Mouse (Mus musculus): ENCODE measurements around the gene Tmem127.
"Not testable (repeated sequence)": the region's sequence is repeated elsewhere in the genome, so short reads cannot be mapped to it uniquely, and the experiment has no call there.

Gene Tmem127

DNA sequence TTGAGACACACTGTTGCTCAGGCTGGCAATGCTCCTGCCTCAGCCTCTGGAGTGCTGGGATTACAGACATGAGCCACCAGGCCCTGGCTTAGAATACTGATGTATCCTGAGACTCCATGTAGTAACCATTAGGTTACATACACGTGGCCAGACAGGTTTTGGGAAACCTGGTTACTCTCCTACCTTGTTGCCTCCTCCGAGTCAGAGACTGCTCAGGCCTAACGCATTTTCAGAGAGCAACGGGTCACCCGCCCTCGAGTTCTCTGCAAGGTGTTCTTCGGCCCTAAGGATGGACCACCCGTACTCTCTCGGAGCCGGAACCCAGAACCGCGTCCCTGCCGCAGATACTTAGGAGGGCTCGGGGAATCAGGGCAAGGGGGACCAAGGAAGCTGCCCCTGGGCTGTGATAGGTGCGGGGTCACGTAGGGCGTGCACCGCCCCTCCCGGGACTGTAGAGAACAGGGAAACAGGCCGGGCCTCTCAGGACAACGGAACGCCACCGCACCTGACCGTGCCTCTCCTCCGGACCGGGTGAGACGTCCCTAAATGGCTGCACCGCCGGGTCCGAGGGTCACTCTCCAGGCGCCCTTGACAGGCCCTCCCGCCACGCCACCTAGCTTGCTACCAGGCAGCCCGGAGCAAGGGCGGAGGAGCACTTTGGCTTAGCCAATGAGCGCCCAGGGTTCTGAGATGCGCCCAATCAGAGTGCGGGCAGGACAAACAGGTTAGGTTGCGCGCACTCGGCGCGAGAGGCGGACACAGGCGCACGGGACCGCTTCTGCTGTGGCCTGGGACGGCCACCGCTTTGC, 22.0 kb downstream of the Tmem127 start, which contains the start of gene Stard7:
TSS of gene Stard7 (plus strand) at position 728 of the 809 bp plus-strand sequence.
- peak; percentile 96 to 98 for DNase-seq

DNA sequence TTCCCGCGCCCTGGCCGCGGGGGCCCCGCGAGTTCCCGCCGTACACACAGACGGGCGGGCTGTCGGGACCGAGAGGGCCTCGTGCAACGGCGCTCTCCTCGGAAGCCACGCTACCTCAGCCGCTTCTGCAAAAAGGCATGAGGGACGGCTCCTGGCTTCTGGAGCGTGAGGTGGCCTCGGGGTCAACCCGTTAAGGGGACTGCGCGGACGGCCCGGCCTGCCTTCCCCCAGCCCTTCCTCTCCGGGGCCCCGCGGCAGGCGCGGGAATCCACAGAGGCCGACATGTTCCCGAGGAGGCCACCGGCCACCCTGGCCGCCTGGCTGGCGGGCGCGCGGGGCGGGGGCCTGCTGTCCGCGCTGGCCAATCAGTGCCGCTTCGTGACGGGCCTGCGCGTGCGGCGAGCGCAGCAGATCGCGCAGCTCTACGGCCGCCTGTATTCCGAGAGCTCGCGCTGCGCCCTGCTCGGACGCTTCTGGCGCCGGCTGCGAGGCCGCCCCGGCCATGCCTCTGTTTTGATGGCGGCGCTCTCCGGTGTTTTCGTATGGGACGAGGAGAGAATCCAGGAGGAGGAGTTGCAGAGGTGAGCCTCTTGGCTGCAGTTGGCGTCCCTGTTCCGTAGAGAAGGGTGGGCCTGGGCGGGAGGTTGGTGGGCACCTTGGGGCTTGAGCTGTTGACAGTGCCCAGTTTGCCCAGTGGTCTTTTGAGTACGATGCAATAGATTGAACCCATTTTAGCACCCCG, 22.8 kb downstream of the Tmem127 start:
- peak; percentile 87 to 94 for DNase-seq

DNA sequence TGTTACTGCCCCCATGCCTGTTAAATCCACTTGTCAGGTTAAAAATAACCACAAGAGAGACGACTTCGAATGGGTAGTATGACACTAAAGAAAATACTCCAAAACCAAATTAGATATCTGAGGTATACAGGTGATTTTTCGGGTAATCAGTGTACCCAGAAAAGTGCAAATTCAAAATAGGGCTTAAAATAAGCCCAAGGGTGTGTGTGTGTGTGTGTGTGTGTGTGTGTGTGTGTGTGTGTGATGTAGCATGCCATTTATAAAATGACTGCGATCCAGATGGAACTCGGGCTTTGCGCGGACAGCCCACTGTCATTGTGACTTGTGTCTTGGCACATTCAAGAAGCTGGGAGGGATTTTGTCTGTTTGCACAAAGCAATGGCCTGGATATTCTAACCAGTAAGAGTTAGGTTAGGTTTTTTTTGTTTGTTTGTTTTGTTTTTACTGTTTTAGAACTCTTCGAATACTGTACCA, 23.4 kb downstream of the Tmem127 start:
- peak in 1 of 2 experiments; percentile 42 for DNase-seq

DNA sequence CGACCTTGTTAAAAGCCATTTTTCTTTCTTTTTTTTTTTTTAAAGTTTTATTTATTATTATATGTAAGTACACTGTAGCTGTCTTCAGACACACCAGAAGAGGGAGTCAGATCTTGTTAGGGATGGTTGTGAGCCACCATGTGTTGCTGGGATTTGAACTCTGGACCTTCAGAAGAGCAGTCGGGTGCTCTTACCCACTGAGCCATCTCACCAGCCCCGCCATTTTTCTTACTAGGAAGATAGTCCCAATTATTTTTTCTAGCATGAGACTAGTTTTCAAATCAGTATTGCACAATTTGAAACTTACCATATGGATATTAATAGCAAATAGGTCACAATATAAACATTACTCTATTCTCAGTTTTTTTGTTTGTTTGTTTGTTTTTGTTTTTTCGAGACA, 24.3 kb downstream of the Tmem127 start:
- DNase-seq, result not testable (repeated sequence)

DNA sequence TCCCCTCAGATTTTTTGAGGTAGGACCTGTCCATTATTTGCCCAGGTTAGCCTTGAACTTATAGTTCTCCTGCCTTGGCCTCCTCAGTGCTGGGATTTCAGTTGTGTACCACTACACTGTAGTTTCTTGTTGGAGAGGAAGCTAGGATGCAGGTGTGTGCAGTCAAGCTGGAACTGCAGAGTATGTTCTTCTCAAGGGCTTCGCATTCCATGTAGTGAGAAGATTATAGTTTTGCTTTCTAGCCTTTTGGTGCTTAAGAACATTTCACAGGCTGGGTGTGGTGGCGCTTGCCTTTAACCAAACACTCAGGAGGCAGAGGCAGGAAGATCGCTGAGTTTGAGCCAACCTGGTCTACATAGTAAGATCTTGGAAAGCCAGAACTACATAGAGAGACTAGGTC, 25.1 kb downstream of the Tmem127 start:
- no peak for DNase-seq

DNA sequence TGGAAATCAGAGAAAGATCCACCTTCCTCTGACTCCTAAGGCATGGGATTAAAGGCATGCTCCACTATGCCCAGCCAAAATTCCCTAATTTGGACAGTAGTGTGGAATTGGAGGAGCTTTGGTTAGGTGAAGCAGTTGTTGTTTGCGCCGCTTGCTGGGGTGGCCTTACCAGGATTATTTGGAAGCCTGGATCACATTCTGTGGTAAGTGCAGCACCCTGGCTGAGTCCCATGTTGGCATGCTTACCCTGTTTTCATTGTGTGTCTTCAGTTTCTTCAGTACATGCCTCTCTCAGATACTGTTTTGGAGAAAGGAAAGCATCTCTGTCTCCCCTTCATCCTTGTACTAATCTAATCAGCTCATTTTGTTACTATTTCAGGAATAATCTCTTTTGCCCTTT, 26.9 kb downstream of the Tmem127 start:
- no peak for DNase-seq

DNA sequence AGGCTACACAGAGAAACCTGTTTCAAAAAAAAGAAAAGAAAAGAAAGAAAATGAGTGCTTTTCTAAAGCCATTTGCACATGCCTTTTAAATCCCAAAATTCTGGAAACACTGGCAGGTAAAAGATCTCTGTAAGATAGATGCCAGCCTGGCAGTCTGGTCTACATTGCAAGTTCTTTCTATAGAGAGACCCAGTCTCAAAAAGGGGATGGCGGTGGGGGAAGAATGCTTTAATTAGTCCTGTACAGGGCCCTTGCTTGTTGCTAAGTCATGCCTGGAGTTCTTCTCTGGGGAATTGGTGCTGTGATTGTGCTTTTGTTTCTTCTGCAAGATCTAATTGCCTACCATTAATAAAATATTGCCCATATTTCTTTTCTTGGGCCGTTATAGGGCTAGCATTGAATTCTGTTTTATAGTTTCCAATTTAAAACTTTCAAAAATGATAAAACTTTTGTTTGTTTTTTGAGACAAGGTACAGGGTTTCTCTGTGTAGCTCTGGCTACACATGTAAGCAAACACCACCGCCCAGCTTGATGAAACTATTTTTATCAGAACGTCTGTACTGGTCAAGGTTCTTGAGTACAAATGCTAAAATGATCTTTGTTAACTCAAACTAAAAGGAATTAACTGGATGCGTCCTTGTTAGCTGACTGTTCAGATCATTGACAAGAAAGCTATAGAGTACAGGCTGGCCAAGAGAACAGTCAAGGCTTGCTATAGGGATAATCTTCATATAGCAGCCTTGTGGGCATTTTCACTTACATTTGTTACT, 28.0 kb downstream of the Tmem127 start:
- DNase-seq, result no peak

DNA sequence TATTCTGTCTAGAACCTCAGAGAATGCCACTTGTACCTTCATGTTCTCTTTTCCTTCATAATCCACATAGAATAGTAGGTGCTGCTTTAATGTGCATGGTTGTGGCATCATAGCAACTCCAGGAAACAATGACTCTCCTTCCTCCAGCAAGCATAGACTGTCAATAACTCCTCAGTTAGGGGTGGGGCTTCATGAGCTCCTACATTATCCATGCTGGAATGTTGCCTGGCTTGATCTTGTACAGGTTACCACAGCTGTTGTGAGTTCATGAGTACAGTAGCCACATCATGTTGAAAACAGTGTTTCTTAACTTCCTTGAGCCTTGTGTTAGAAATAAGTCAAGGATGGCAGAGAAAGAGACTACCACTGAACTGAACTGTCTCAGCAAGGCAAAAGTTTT, 30.5 kb downstream of the Tmem127 start:
- no peak for DNase-seq

DNA sequence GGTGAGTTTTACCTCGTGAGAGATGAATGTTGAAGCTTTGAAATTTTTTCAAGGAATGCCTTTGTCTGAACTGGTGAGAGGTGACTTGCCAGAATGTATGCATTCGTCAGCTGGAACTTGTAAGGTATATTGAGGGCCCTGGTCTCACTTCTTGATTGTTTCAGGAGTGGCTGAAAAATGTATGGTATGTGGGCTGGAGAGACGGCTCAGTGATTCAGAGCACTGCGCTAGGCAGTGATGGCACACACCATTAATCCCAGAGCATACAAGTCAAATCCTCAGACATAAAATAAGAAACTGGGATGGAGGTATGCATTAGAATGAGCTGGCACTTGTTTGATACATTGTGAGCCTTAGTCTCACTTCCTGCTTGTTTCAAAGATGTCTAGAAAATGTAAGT, 44.5 kb downstream of the Tmem127 start:
- DNase-seq, result peak in 1 of 2 experiments; percentile 13

DNA sequence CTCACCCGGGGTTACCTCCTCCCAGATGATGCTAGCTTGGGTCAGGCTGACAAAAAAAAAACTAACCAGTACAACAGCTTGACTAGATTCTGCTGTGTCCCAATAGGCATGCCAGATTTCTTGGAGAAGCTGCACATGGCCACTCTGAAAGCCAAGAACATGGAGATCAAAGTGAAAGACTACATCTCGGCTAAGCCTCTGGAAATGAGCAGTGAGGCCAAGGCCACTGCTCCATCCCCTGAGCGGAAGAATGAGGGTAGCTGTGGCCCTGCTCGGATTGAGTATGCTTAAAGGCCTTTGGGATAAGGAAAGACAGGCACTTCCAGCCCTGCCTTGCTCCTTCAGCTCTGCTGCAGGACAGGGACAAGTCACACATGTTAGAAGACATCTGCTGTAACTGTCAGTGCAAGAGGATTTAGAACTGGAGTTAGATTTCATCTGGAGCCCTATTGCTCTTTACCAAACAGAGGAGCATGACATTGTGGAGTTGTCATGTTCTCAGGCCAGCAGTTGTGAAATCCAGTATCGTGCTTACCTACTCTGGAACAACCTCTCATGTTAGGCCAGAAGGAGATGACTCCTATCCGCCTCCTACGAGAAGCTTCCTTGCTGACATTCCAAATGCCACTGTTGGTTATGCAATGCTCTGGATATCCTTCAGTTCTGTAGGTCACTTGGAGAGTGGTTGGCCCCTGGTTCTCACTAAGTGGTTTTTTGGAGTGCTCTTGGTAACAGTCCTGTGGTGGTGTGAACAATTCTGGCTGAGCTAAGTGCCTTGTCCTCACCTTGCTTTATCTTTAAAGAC, 49.5 kb downstream of the Tmem127 start:
- DNase-seq, result no peak

DNA sequence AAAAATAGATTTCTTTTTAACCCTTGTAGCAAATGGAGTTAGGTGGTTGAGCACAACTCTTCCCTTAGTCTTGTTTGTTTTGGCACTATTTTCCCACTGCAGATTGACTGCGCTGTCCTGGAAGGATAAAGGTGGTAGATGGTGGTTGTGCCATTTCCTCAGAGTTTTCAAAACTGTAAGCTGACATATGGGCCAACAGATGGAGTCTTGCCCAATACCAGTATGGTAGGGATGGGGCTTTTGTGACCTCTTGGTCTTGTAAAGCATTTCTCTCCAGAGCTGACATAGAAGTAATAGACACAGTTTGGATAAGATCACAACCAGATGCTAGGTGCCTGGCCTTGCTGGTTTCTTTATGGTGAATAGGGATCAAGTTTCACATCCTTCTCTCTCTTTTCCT, 50.3 kb downstream of the Tmem127 start:
- no peak for DNase-seq

DNA sequence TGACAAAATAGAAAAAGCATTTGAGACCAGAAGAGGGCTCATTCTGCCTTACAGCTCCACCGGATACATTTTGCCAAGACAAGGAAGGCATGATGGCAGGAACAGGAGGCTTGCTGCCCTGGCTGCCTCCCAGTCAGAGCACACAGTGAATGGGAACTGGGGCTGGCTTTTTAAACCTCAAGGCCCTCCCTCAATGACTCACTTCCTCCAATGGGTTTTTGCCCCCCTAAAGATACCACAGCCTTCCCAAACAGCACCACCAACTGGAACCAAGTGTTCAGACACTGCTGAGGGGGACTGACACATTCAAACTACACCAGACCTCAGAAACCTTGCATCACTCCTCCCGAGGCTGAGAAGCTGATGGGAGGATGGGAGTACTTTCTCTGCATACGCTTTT, 53.0 kb downstream of the Tmem127 start:
- no peak for DNase-seq

DNA sequence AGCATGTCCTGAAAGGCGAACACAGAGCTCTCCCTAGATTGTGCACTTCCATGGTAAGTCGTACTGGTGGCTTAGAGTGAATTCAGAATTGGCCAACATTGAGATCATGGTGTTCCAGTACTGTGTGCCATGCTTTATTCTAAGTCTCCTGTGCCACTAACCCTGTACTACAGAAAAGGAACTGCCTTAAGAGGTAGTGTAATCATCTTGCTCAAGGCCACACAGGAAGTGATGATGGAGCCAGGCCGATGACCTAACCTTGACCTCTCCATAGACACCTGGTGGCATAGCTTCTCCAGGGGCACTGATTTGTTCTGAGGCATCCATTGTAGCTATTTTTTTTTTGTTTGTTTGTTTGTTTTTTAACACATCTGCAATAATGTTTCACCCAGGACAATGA, 54.2 kb downstream of the Tmem127 start:
- DNase-seq, result no peak

DNA sequence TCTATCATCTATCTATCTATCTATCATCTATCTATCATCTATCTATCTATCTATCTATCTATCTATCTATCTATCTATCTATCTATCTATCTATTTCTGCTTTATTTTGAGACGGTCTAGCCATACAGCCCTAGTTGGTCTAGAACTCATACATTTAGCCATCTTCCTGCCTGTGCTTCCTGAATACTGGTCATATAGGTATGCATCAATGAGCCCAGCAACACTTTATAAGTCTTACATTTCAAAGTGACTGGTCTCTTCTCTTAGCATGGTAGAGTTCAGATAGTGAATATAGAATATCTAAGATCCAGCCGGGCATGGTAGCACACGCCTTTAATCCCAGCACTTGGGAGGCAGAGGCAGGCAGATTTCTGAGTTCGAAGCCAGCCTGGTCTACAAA, 56.5 kb downstream of the Tmem127 start:
- not testable (repeated sequence) for DNase-seq

DNA sequence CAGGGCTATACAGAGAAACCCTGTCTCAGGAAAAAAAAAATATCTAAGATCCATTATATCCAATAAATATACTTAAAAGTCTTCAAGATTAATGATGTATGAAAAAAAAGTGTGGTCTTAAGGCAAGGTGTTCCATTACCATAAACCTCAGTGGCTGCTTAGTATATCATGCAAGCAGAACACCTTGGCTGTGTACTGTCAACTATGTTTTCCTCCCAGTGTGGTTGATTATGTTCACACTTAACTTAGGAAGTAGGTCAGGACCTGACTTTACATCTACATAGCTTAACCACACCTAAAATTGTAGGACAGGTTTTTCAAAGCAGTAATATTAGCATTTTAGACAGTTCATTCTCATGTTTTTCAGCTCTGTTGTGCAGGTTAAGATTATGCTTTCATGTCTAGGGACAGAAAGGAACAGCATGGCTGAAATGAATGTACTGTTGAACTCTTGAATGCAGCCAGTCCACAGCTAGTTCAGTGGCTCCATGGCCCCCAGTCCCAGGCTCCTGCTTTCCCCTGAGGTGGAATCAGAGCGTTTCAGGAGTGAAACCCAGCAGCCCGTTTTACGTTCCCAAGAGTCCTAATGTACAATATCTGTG, 57.0 kb downstream of the Tmem127 start:
- no peak for DNase-seq

DNA sequence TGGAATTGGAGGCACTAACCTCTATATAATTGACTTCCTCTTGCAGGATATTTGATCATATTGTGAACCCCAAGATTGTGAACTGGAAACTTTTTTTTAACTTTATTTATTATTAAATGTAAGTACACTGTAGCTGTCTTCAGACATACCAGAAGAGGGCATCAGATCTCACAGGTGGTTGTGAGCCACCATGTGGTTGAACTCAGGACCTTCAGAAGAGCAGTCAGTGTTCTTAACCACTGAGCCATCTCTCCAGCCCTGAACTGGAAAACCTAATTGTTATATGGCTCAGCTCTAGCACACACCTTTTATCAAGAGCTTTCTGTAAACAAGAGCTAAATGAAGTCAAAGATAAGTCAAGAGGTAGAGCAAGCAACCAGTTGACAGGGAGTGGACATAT, 58.4 kb downstream of the Tmem127 start:
- no peak for DNase-seq

DNA sequence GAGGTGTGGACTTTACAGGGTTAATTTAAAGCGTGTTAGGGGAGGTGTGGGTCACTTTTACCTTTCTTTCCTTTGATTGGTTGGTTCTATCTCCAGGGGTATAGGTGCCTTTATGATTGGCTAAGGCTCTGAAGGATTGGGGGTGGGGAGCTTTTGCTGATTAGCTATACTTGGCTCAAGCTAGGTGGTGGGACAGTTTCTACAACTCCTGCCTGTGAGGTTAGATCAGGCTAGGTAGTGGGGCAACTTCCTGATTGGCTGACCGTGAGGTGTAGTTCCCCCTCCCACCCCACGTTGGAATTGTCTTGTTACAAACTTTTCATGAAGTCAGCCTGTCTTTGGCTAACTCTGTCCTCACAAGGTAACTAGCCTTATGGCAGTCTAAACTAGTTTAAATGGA, 59.5 kb downstream of the Tmem127 start:
- no peak for DNase-seq

DNA sequence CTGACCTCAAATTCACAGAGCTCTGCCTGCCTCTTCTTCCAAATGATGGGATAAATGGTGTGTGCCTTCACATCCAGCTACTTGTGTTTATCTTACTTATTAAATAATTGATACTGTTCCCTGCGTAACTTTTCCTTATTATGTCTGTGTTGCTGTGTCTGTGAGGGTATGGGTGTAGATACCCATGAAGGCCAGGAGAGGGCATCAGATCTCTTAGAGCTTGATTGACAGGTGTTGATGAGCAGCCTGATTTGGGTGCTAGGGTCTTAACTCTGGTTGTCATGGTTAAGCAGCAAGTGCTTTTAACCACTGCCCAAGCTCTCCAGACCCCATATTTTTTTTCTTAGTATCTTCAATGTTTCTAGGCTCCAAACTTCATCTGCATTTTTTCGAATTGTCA, 61.0 kb downstream of the Tmem127 start:
- DNase-seq, result no peak

DNA sequence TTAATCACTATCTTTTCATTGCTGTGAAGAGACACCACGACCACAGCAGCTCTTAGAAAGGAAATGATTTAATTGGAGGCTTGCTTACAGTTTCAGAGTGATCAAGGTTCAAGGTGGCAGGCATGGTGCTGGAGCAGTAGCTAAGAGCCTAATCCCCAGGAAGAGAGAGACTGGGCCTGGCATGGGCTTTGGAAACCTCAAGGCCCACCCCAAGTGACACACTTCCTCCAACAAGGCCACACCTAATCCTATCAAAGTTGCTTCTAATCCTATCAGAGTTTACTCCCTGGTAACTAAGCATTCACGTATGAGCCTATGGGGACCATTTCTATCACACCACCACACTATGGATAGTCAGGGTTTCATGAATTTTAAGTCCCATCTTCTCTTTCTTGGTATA, 62.5 kb downstream of the Tmem127 start:
- DNase-seq, result no peak

DNA sequence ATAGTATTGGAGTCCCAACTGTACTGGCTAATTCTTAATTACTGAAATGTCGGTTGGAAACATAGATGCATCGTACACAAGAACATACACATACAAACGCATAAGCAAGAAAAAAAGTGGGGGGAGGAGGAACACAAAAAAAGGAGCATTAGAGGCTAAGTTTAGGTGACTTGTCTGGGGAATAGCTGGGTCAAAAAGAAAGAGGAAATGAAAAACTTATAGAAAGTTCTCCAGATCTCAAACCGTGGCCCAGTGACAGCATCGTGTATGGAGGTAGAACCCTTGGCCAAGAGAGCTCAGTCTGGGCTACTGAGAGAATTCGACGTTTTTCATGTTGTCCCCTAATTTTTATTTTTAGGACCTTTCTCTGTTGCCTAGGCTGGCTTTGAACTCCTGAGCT, 63.0 kb downstream of the Tmem127 start:
- DNase-seq, result no peak
